Mouse (Mus musculus) cortical plate, adult 2 months (tissue): ENCODE data around the gene Borcs7.

Experiments
- CTCF ChIP-seq: fragments of 200-500 bp; IDR thresholded peaks from 2 replicates; pipeline ENCODE4 v1.5.1; 2011; ENCODE audit warnings: mild to moderate bottlenecking, control low read depth, low read length; ENCODE audit not compliant: insufficient read depth; ENCODE audit errors: extremely low read depth
- POLR2A ChIP-seq: fragments of 200-500 bp; IDR thresholded peaks from 2 replicates; pipeline ENCODE4 v1.6.1; 2011; ENCODE audit warnings: mild to moderate bottlenecking, low read length, control low read depth; ENCODE audit not compliant: insufficient read depth; ENCODE audit errors: extremely low read depth

GRCm38 (mm10) chr19:46643236-46643635 is 46.5 kb upstream of the Borcs7 start:
- TF ChIP-seq POLR2A (no peak), CTCF (no peak)
